Mouse (Mus musculus): ENCODE results near the gene Rec114.

DNA sequence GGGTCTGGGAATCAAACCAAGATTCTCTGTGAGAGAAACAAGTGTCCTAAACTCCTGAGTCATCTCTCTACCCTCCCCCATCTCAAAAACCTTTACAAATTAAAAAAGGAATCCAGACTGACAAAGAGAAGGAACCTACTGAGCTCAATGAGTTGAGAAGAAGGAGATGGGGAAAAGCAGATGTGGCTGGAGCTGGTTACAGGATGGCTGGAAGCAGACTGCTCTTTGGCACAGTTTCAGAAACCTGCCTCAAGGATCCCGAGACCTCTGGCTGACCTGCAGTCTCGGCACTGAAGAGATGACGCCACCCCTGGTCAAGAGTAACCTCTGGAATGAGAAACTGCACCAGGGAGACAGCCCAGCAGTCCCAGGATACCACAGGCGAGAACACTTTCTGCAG is 71.3 kb downstream of the Rec114 start:
- TF ChIP-seq POLR2A (IDR thresholded peaks at IDR 0.05; ENCODE audit: low read depth, low read length) (no peak), CTCF (conservative IDR thresholded peaks at IDR 0.05; ENCODE audit: insufficient read depth, insufficient read length, low read depth, low read length) (no peak)

Measured in kidney, adult 2 months (tissue).